Mouse (Mus musculus) adrenal gland, adult 18-20 months (tissue): Measurements from ENCODE around the gene Bcl7c. TPM values are rescaled to one million over a fixed set of nuclear protein-coding genes. Genes with fewer than 3 reads are reported as not detected.
"Not testable (repeated sequence)": the region's sequence is repeated elsewhere in the genome, so short reads cannot be mapped to it uniquely, and the experiment has no call there.

Experiments
- DNase-seq, 2 experiments: peaks; one replicate each; pipeline ENCODE4 v3.0.0; 2021 to 2022; ENCODE audit warnings: low spot score in 2 of 2
- long read RNA-seq, 2 experiments: library from polyadenylated mRNA; stranded (forward); transcript quantifications; one replicate each; pipeline ENCODE4 v2.0.0; 2021
- total RNA-seq, 2 experiments: library from RNA; stranded (reverse); gene quantifications; 1 replicate in 1 of 2; 2 replicates in 1 of 2; pipeline ENCODE4 v1.2.3; 2021

Bcl7c gene
- total RNA-seq: 10 to 100 TPM; 53.4 to 88.2 TPM
- long read RNA-seq, experiment 1, transcript Bcl7c-201 (6 exons, 1,132 nt): major isoform, 16 of 20 reads
- long read RNA-seq, experiment 1, partial matches to known transcripts: 0 of 20 reads
- long read RNA-seq, experiment 1, other reads (novel, unspliced or antisense): 3 of 20 reads
- long read RNA-seq, experiment 2, transcript Bcl7c-201 (6 exons, 1,132 nt): major isoform, 133 of 158 reads
- long read RNA-seq, experiment 2, partial matches to known transcripts: 8 of 158 reads
- long read RNA-seq, experiment 2, other reads (novel, unspliced or antisense): 14 of 158 reads

GRCm38 (mm10) chr7:127708207-127709078 lies at the start of gene Bcl7c:
Gene Bcl7c, minus strand, starts transcription at chr7:127708933.
- peak; percentile 87 to 91 for DNase-seq

- no peak for DNase-seq
These were observed 45.0 kb upstream of the Bcl7c start for GRCm38 (mm10) chr7:127753741-127754140.

GRCm38 (mm10) chr7:127753158-127753557 lies 44.4 kb upstream of the Bcl7c start:
- no peak for DNase-seq

- no peak for DNase-seq
These were observed 43.3 kb upstream of the Bcl7c start for GRCm38 (mm10) chr7:127752069-127752468.

- no peak for DNase-seq
These were observed 42.9 kb upstream of the Bcl7c start for GRCm38 (mm10) chr7:127751619-127752018.

GRCm38 (mm10) chr7:127750131-127751127 lies 41.7 kb upstream of the Bcl7c start:
- DNase-seq: no peak

GRCm38 (mm10) chr7:127748235-127748560 lies 39.5 kb upstream of the Bcl7c start:
- peak in 1 of 2 experiments; percentile 5 for DNase-seq

- DNase-seq: no peak
These were observed 39.0 kb upstream of the Bcl7c start for GRCm38 (mm10) chr7:127747559-127748234.

- DNase-seq: peak; percentile 38 to 48
These were observed 38.1 kb upstream of the Bcl7c start for GRCm38 (mm10) chr7:127746494-127747491.

GRCm38 (mm10) chr7:127745652-127746493 lies 37.1 kb upstream of the Bcl7c start:
- peak; percentile 81 to 84 for DNase-seq

- peak; percentile 70 to 73 for DNase-seq
These were observed 36.5 kb upstream of the Bcl7c start for GRCm38 (mm10) chr7:127745251-127745651.

- peak; percentile 74 for DNase-seq
These were observed 35.8 kb upstream of the Bcl7c start, which contains the start of gene Fbxl19 for GRCm38 (mm10) chr7:127744366-127745045. Gene Fbxl19, plus strand, starts transcription at chr7:127744543.

GRCm38 (mm10) chr7:127732066-127732465 lies 23.3 kb upstream of the Bcl7c start, which contains the start of gene Ctf2:
Gene Ctf2, minus strand, starts transcription at chr7:127732166.
- not testable (repeated sequence) for DNase-seq

GRCm38 (mm10) chr7:127730170-127730569 lies 21.4 kb upstream of the Bcl7c start:
- no peak for DNase-seq

GRCm38 (mm10) chr7:127727898-127728297 lies 19.2 kb upstream of the Bcl7c start:
- no peak for DNase-seq

- no peak for DNase-seq
These were observed 17.2 kb upstream of the Bcl7c start for GRCm38 (mm10) chr7:127725924-127726323.

GRCm38 (mm10) chr7:127725490-127725889 lies 16.8 kb upstream of the Bcl7c start:
- no peak for DNase-seq
